Mouse (Mus musculus) intestine, postnatal 0 days (tissue): ENCODE results near the gene Gm20837. TPM values are rescaled to one million over a fixed set of nuclear protein-coding genes. Genes with fewer than 3 reads are reported as not detected.
"Not testable (repeated sequence)": the region's sequence is repeated elsewhere in the genome, so short reads cannot be mapped to it uniquely, and the experiment has no call there.

Source experiments
- ATAC-seq: fragments of 200-750 bp; cut with Nextera tagmentation; 2 replicates; pipeline ENCODE4 v1.8.0; 2017; ENCODE audit warnings: mild to moderate bottlenecking, moderate TSS enrichment, moderate library complexity
- H3K27ac ChIP-seq: fragments of 300-500 bp; sonication (generic); 2 replicates; pipeline ENCODE4 v1.5.1; 2014; ENCODE audit warnings: mild to moderate bottlenecking, low read depth, low read length, moderate library complexity
- H3K27me3 ChIP-seq: fragments of 300-500 bp; sonication (generic); replicated peaks from 2 replicates; pipeline ENCODE4 v1.6.1; 2014; ENCODE audit warnings: low read length, mixed read lengths; ENCODE audit not compliant: control insufficient read depth, insufficient read depth
- H3K36me3 ChIP-seq: fragments of 300-500 bp; sonication (generic); 2 replicates; pipeline ENCODE4 v1.6.1; 2014; ENCODE audit warnings: mild to moderate bottlenecking, moderate library complexity; ENCODE audit not compliant: control insufficient read depth, insufficient read depth
- H3K4me1 ChIP-seq: fragments of 300-500 bp; sonication (generic); replicated peaks from 2 replicates; pipeline ENCODE4 v1.6.1; 2014; ENCODE audit warnings: antibody characterized with exemption, low read length, mixed read lengths; ENCODE audit not compliant: control insufficient read depth, insufficient read depth
- H3K4me2 ChIP-seq: fragments of 300-500 bp; sonication (generic); replicated peaks from 2 replicates; pipeline ENCODE4 v1.6.1; 2014; ENCODE audit warnings: low read depth, mild to moderate bottlenecking, moderate library complexity
- H3K4me3 ChIP-seq: fragments of 300-500 bp; sonication (generic); 2 replicates; pipeline ENCODE4 v1.5.1; 2014; ENCODE audit warnings: low read depth, low read length
- H3K9ac ChIP-seq: fragments of 300-500 bp; sonication (generic); 2 replicates; pipeline ENCODE4 v1.6.1; 2014; ENCODE audit warnings: mild to moderate bottlenecking, low read depth, low read length
- H3K9me3 ChIP-seq: fragments of 300-500 bp; sonication (generic); 2 replicates; pipeline ENCODE4 v1.6.1; 2016; ENCODE audit warnings: mixed run types; ENCODE audit not compliant: control insufficient read depth
- WGBS: fragments of 180-500 bp; shearing (Covaris S2); extraction: QIAGEN DNeasy Blood & Tissue Kit; methylation state at CpG from one replicate; pipeline ENCODE4 v1.1.7; 2014; 5-methylcytosine and 5-hydroxymethylcytosine counted together
- polyA plus RNA-seq: library from polyadenylated mRNA; unstranded; fragments of >200 nt; fragmentation: Nextera tagmentation; extraction: Ambion mirVana; gene quantifications from 2 replicates; pipeline ENCODE4 v1.2.1, GENCODE M21; 2015

Gm20837 gene
- polyA plus RNA-seq: not detected in 2 replicates

DNA sequence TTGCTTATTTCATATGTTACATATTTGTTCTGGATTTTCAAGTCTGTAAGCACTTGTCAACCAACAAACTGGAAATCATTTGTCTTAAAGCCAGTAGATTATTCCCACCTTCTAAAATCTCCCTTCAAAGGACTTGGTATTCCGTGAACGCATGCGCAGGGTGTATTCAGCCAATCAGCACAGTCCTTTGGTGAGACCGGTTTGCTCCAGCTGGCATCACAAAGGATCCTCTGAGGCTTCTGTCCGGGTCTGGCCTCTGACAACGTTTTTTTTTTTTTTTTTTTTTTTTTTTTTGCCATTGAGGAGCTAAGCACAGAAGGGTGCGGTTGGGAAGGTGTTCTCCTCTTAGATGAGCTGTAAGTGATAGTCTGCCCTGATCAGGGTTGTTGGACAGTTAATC is at the start of gene Gm20837:
Gene Gm20837, plus strand, starts transcription at position 301 of the 400 bp plus-strand sequence.
- not testable (repeated sequence) for ATAC-seq, H3K4me3 ChIP-seq, H3K4me2 ChIP-seq, H3K4me1 ChIP-seq, H3K9ac ChIP-seq, H3K36me3 ChIP-seq, H3K9me3 ChIP-seq, H3K27me3 ChIP-seq, H3K27ac ChIP-seq
- WGBS: no CpG with 5 or more reads among the region's 7 CpGs
